Mouse (Mus musculus) adrenal gland, postnatal 0 days (tissue): ENCODE data around the gene Gm21188. TPM values are rescaled to one million over a fixed set of nuclear protein-coding genes. Genes with fewer than 3 reads are reported as not detected.

Experiments used
- polyA plus RNA-seq: library from polyadenylated mRNA; unstranded; fragments of >200 nt; fragmentation: Nextera tagmentation; extraction: Ambion mirVana; gene quantifications from 2 replicates; pipeline ENCODE4 v1.2.1, GENCODE M21; 2015

Gene Gm21188
- polyA plus RNA-seq, result 0.40 and 0.49 TPM in 2 replicates

DNA sequence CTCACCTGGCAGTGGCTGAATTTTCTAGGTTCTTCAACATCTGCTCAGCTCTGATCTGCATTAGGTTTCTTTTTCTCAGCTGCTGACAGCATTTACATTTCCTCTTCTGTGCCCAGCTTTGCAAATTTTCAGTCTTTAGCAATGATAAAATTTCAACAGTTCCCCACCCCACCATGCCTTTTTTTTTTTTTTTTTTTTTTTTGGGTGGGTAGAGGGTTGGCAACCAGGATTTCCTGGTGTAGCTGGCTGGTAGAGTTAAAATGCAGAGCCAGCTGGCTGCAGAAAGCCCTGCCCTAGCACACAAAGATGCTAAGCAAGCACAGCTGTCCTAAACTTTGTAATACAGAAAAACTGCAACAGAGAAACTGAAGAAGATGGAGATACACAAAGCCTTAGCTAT, at the start of gene Gm21188:
Gm21188 (minus strand) TSS at position 110 of the 400 bp plus-strand sequence.

DNA sequence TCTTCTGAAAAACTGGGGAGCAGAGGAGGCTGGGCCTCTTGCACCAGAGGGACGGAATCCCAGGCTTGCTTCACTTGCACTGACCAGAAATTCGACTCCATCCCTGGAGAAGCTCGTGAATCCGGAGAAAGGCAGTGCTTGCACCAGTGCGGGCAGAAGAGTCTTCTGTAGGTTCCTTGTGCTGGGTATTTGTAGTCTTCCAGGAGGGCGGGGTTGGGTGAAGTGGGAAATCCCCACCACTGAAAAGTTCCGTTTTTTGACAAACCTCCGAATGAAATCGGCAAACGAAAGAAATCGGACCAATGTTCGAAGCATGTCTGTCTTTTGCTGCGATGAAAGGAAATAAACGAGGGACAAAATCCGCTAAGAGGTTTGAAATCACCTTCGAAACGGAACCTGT, 25.1 kb downstream of the Gm21188 start, which contains the start of gene Gm36079:
Gm36079 (minus strand) TSS at position 101 of the 400 bp plus-strand sequence.

Other genes with a start within 250 kb of the Gm21188 start
- not detected in 2 replicates for gene AF067063, start 222.0 kb downstream of the Gm21188 start, polyA plus RNA-seq
- gene D13Ertd608e, start 216.2 kb downstream of the Gm21188 start, polyA plus RNA-seq, result not detected in 2 replicates
- not detected in 2 replicates for gene Tcstv1, start 157.4 kb downstream of the Gm21188 start, polyA plus RNA-seq
- gene Gm21761, start 122.9 kb downstream of the Gm21188 start, polyA plus RNA-seq, result not detected in 2 replicates
- not detected in 2 replicates for gene B020031M17Rik, start 101.4 kb downstream of the Gm21188 start, polyA plus RNA-seq
- gene Gm36079, start 25.2 kb downstream of the Gm21188 start, polyA plus RNA-seq, result not detected in 2 replicates
- not detected in 2 replicates for gene Gm20767, start 88.1 kb upstream of the Gm21188 start, polyA plus RNA-seq
- gene Gm21818, start 120.2 kb upstream of the Gm21188 start, polyA plus RNA-seq, result not detected in 2 replicates
- not detected in 2 replicates for gene Gm21762, start 163.8 kb upstream of the Gm21188 start, polyA plus RNA-seq
- not detected in 2 replicates for gene Gm21731, start 186.9 kb upstream of the Gm21188 start, polyA plus RNA-seq
- gene AF067061, start 210.9 kb upstream of the Gm21188 start, polyA plus RNA-seq, result not detected in 2 replicates
- gene BC147527, start 248.2 kb upstream of the Gm21188 start, polyA plus RNA-seq, result 0.21 and 0.28 TPM in 2 replicates